Mouse (Mus musculus): ENCODE measurements at regions not wholly inside any gene's neighbourhood (a gene's known extent, or its start where the extent isn't known, plus 50 kb on each side); places are given as distances from the start of the nearest gene placed in this dataset.

GRCm38 (mm10) chr2:74015146-74015545, 104.0 kb upstream of the Atp5g3 start:
- Histone ChIP-seq H3K27ac (no peak overlapping the region), H3K27me3 (no peaks in the 10 kb centered on the region), H3K9ac (no peak overlapping the region), H3K36me3 (no peaks in the 10 kb centered on the region), H3K4me2 (no peak overlapping the region), H3K9me3 (no peaks in the 10 kb centered on the region), H3K4me3 (no peak overlapping the region), H3K4me1 (peaks cover 12% of the 10 kb centered on the region)
- no peak for ATAC-seq (ENCODE audit: insufficient number of reproducible peaks, low FRiP score, low TSS enrichment, low read depth)
- 82% methylated on average over 7 of the region's 7 CpGs for WGBS

- Histone ChIP-seq H3K9me3 (no peaks in the 10 kb centered on the region), H3K4me2 (no peak overlapping the region), H3K4me3 (no peak overlapping the region), H3K27me3 (no peaks in the 10 kb centered on the region), H3K9ac (no peak overlapping the region), H3K4me1 (peaks cover 3% of the 10 kb centered on the region; the same call in 1 of the 2 replicates), H3K36me3 (no peaks in the 10 kb centered on the region), H3K27ac (no peak overlapping the region)
- 91% methylated on average over 3 of the region's 3 CpGs for WGBS
- no peak for ATAC-seq (ENCODE audit: insufficient number of reproducible peaks, low FRiP score, low TSS enrichment, low read depth)
Observed at GRCm38 (mm10) chr2:74014201-74014600, 103.1 kb upstream of the Atp5g3 start.

GRCm38 (mm10) chr2:73998531-73998930, 87.4 kb upstream of the Atp5g3 start:
- Histone ChIP-seq H3K9ac (no peak overlapping the region), H3K36me3 (no peaks in the 10 kb centered on the region), H3K27me3 (peaks cover 7% of the 10 kb centered on the region; the same call in 1 of the 2 replicates), H3K9me3 (no peaks in the 10 kb centered on the region), H3K4me1 (no peaks in the 10 kb centered on the region), H3K4me3 (no peak overlapping the region), H3K27ac (no peak overlapping the region), H3K4me2 (no peak overlapping the region)
- no peak for ATAC-seq (ENCODE audit: insufficient number of reproducible peaks, low FRiP score, low TSS enrichment, low read depth)
- WGBS = 10% methylated on average over 2 of the region's 2 CpGs

GRCm38 (mm10) chr2:73996986-73997385, 85.9 kb upstream of the Atp5g3 start:
- no peak for ATAC-seq (ENCODE audit: insufficient number of reproducible peaks, low FRiP score, low TSS enrichment, low read depth)
- Histone ChIP-seq H3K27me3 (peaks cover 7% of the 10 kb centered on the region; the same call in 1 of the 2 replicates), H3K4me3 (no peak overlapping the region), H3K4me2 (no peak overlapping the region), H3K4me1 (no peaks in the 10 kb centered on the region), H3K9me3 (no peaks in the 10 kb centered on the region), H3K9ac (no peak overlapping the region), H3K27ac (no peak overlapping the region), H3K36me3 (no peaks in the 10 kb centered on the region)
- WGBS = 38% methylated on average over 5 of the region's 5 CpGs

- Histone ChIP-seq H3K9me3 (no peaks in the 10 kb centered on the region), H3K27me3 (no peaks in the 10 kb centered on the region), H3K9ac (no peak overlapping the region), H3K4me2 (no peak overlapping the region), H3K36me3 (no peaks in the 10 kb centered on the region), H3K27ac (no peak overlapping the region), H3K4me1 (no peaks in the 10 kb centered on the region), H3K4me3 (no peak overlapping the region)
- WGBS = 86% methylated on average over 11 of the region's 11 CpGs
- ATAC-seq (ENCODE audit: insufficient number of reproducible peaks, low FRiP score, low TSS enrichment, low read depth) = no peak
Observed at GRCm38 (mm10) chr2:73991818-73992217, 80.7 kb upstream of the Atp5g3 start.

- Histone ChIP-seq H3K27ac (no peak overlapping the region), H3K4me1 (no peaks in the 10 kb centered on the region), H3K4me2 (no peak overlapping the region), H3K9me3 (no peaks in the 10 kb centered on the region), H3K27me3 (no peaks in the 10 kb centered on the region), H3K9ac (no peak overlapping the region), H3K36me3 (no peaks in the 10 kb centered on the region), H3K4me3 (no peak overlapping the region)
- ATAC-seq (ENCODE audit: insufficient number of reproducible peaks, low FRiP score, low TSS enrichment, low read depth) = no peak
- WGBS = 84% methylated on average over 10 of the region's 10 CpGs
Observed at GRCm38 (mm10) chr2:73987441-73988105, 76.4 kb upstream of the Atp5g3 start.

- WGBS = 70% methylated on average over 6 of the region's 6 CpGs
- Histone ChIP-seq H3K27me3 (no peaks in the 10 kb centered on the region; the same call in 1 of the 2 replicates), H3K9me3 (no peaks in the 10 kb centered on the region), H3K36me3 (no peaks in the 10 kb centered on the region), H3K9ac (no peak overlapping the region), H3K27ac (no peak overlapping the region), H3K4me2 (no peak overlapping the region), H3K4me3 (no peak overlapping the region), H3K4me1 (no peaks in the 10 kb centered on the region)
- no peak for ATAC-seq (ENCODE audit: insufficient number of reproducible peaks, low FRiP score, low TSS enrichment, low read depth)
Observed at GRCm38 (mm10) chr2:73985911-73986250, 74.8 kb upstream of the Atp5g3 start.

GRCm38 (mm10) chr2:73985238-73985910, 74.2 kb upstream of the Atp5g3 start:
- no peaks in the 10 kb centered on the region for H3K4me1 ChIP-seq
- ATAC-seq (ENCODE audit: insufficient number of reproducible peaks, low FRiP score, low TSS enrichment, low read depth) = no peak
- no peaks in the 10 kb centered on the region for H3K9me3 ChIP-seq
- 76% methylated on average over 14 of the region's 14 CpGs for WGBS
- no peak overlapping the region for H3K9ac ChIP-seq
- no peaks in the 10 kb centered on the region for H3K36me3 ChIP-seq
- no peak overlapping the region for H3K27ac ChIP-seq
- no peak overlapping the region for H3K4me2 ChIP-seq
- H3K4me3 ChIP-seq = no peak overlapping the region
- no peaks in the 10 kb centered on the region; the same call in 1 of the 2 replicates for H3K27me3 ChIP-seq

- H3K36me3 ChIP-seq = no peaks in the 10 kb centered on the region
- no peak for ATAC-seq (ENCODE audit: insufficient number of reproducible peaks, low FRiP score, low TSS enrichment, low read depth)
- H3K4me3 ChIP-seq = no peak overlapping the region
- no peak overlapping the region for H3K9ac ChIP-seq
- no peaks in the 10 kb centered on the region for H3K9me3 ChIP-seq
- H3K4me2 ChIP-seq = no peak overlapping the region
- H3K27ac ChIP-seq = no peak overlapping the region
- WGBS = 26% methylated on average over 4 of the region's 4 CpGs
- H3K27me3 ChIP-seq = peaks cover 16% of the 10 kb centered on the region
- peaks cover 2% of the 10 kb centered on the region for H3K4me1 ChIP-seq
Observed at GRCm38 (mm10) chr2:73983166-73983565, 72.0 kb upstream of the Atp5g3 start.

- WGBS = 22% methylated on average over 15 of the region's 15 CpGs
- Histone ChIP-seq H3K4me1 (peaks cover 4% of the 10 kb centered on the region), H3K27ac (no peak overlapping the region), H3K9me3 (no peaks in the 10 kb centered on the region), H3K36me3 (no peaks in the 10 kb centered on the region), H3K27me3 (peaks cover 21% of the 10 kb centered on the region), H3K4me2 (peak overlapping the region; percentile 22), H3K4me3 (no peak overlapping the region), H3K9ac (no peak overlapping the region)
- ATAC-seq (ENCODE audit: insufficient number of reproducible peaks, low FRiP score, low TSS enrichment, low read depth) = no peak
Observed at GRCm38 (mm10) chr2:73978072-73978471, 66.9 kb upstream of the Atp5g3 start.

GRCm38 (mm10) chr2:73973774-73974173, 62.6 kb upstream of the Atp5g3 start:
- H3K4me1 ChIP-seq = peaks cover 6% of the 10 kb centered on the region
- ATAC-seq (ENCODE audit: insufficient number of reproducible peaks, low FRiP score, low TSS enrichment, low read depth) = no peak
- WGBS = 54% methylated on average over 3 of the region's 3 CpGs
- H3K9ac ChIP-seq = no peak overlapping the region
- H3K4me2 ChIP-seq = no peak overlapping the region
- no peaks in the 10 kb centered on the region for H3K36me3 ChIP-seq
- peaks cover 15% of the 10 kb centered on the region for H3K27me3 ChIP-seq
- H3K27ac ChIP-seq = no peak overlapping the region
- H3K9me3 ChIP-seq = no peaks in the 10 kb centered on the region
- H3K4me3 ChIP-seq = no peak overlapping the region

GRCm38 (mm10) chr2:73967618-73968017, 56.5 kb upstream of the Atp5g3 start:
- H3K36me3 ChIP-seq = no peaks in the 10 kb centered on the region
- peaks cover 18% of the 10 kb centered on the region; the same call in 1 of the 2 replicates for H3K27me3 ChIP-seq
- ATAC-seq (ENCODE audit: insufficient number of reproducible peaks, low FRiP score, low TSS enrichment, low read depth) = no peak
- no peak overlapping the region for H3K9ac ChIP-seq
- H3K4me2 ChIP-seq = no peak overlapping the region
- no peaks in the 10 kb centered on the region for H3K9me3 ChIP-seq
- H3K4me3 ChIP-seq = no peak overlapping the region
- H3K27ac ChIP-seq = no peak overlapping the region
- H3K4me1 ChIP-seq = 0 out of 2 replicates have a peak, but pooled peaks cover 2% of the 10 kb centered on the region
- WGBS = 44% methylated on average over 7 of the region's 7 CpGs

Measured in limb, embryonic 15.5 days (tissue).